In genomic region chr15:15170387-15170786, GRCm38 (mm10) we compare ENCODE assay signal across 32 mouse cellular contexts.
DNase-seq lines count a peak whose midpoint lies in the region; ATAC-seq and TF ChIP-seq lines count a peak whose summit lies in the region.
"Had no signal": no experiment of that assay in that cellular context is flagged by ENCODE, and none has a peak within 500 bp of the region (broad histone marks: within the 10 kb centered on the region; RNA-seq: fewer than 3 reads in every experiment).

No protein-coding gene starts in this region.

- no peak overlapping the region for H3K9ac ChIP-seq in forebrain, embryonic 14.5 days (ENCODE audit: low read length)
- no peak overlapping the region for H3K9ac ChIP-seq in forebrain, embryonic 12.5 days
- H3K9ac ChIP-seq in lung, embryonic 14.5 days, result no peak overlapping the region
- no peak overlapping the region for H3K9ac ChIP-seq in embryonic facial prominence, embryonic 13.5 days
- H3K9ac ChIP-seq: embryonic facial prominence, embryonic 15.5 days; hindbrain, embryonic 14.5 days; limb, embryonic 13.5 days; liver, embryonic 12.5 days; liver, postnatal 0 days; midbrain, embryonic 15.5 days had no signal

- no peak overlapping the region for H3K27ac ChIP-seq in forebrain, embryonic 14.5 days (ENCODE audit: low read depth, low read length)
- no peak overlapping the region for H3K27ac ChIP-seq in forebrain, embryonic 12.5 days
- no peak overlapping the region for H3K27ac ChIP-seq in lung, embryonic 14.5 days (ENCODE audit: low read depth)
- H3K27ac ChIP-seq in embryonic facial prominence, embryonic 13.5 days, result no peak overlapping the region
- H3K27ac ChIP-seq: embryonic facial prominence, embryonic 15.5 days; hindbrain, embryonic 14.5 days; limb, embryonic 13.5 days; liver, embryonic 12.5 days; macrophage; midbrain, embryonic 15.5 days; stomach, postnatal 0 days had no signal

- peak; percentile 70 for ATAC-seq in forebrain, embryonic 14.5 days
- no peak for ATAC-seq in forebrain, embryonic 12.5 days (ENCODE audit: low FRiP score)
- no peak for ATAC-seq in lung, embryonic 14.5 days (ENCODE audit: insufficient read depth)
- ATAC-seq in embryonic facial prominence, embryonic 13.5 days (ENCODE audit: insufficient number of reproducible peaks, insufficient read depth, low FRiP score, low TSS enrichment, low read depth), result peak; percentile 48; the same call in 1 of the 2 replicates
- ATAC-seq: activated CD4-positive, CD25-positive, alpha-beta regulatory T cell, adult 4 months; inflammation-experienced regulatory T-cells, adult 6 months; liver, embryonic 12.5 days; liver, postnatal 0 days; lung, postnatal 0 days; midbrain, embryonic 15.5 days had no signal

- H3K4me3 ChIP-seq in forebrain, embryonic 14.5 days (ENCODE audit: low read depth, low read length), result no peak overlapping the region
- no peak overlapping the region for H3K4me3 ChIP-seq in forebrain, embryonic 12.5 days (replicated peaks)
- no peak overlapping the region for H3K4me3 ChIP-seq in lung, embryonic 14.5 days (ENCODE audit: low read depth, low read length)
- H3K4me3 ChIP-seq in embryonic facial prominence, embryonic 13.5 days, result no peak overlapping the region
- H3K4me3 ChIP-seq: embryonic facial prominence, embryonic 15.5 days; limb, embryonic 13.5 days; liver, embryonic 12.5 days; midbrain, embryonic 15.5 days had no signal

- no peaks in the 10 kb centered on the region for H3K36me3 ChIP-seq in forebrain, embryonic 14.5 days (ENCODE audit: control insufficient read depth, insufficient read depth, low read length)
- no peaks in the 10 kb centered on the region for H3K36me3 ChIP-seq in forebrain, embryonic 12.5 days (replicated peaks)
- H3K36me3 ChIP-seq in lung, embryonic 14.5 days (ENCODE audit: insufficient read depth), result no peaks in the 10 kb centered on the region
- no peaks in the 10 kb centered on the region for H3K36me3 ChIP-seq in embryonic facial prominence, embryonic 13.5 days
- H3K36me3 ChIP-seq: embryonic facial prominence, embryonic 15.5 days; limb, embryonic 13.5 days; liver, embryonic 12.5 days; midbrain, embryonic 15.5 days had no signal

- H3K4me2 ChIP-seq in forebrain, embryonic 14.5 days (ENCODE audit: low read length), result no peak overlapping the region
- H3K4me2 ChIP-seq in forebrain, embryonic 12.5 days, result no peak overlapping the region
- H3K4me2 ChIP-seq in lung, embryonic 14.5 days, result no peak overlapping the region
- no peak overlapping the region for H3K4me2 ChIP-seq in embryonic facial prominence, embryonic 13.5 days
- H3K4me2 ChIP-seq: embryonic facial prominence, embryonic 15.5 days; heart, embryonic 11.5 days; hindbrain, embryonic 14.5 days; limb, embryonic 13.5 days; liver, embryonic 12.5 days; midbrain, embryonic 15.5 days had no signal

- peak; percentile 66 for DNase-seq in forebrain, embryonic 14.5 days (ENCODE audit: low spot score)
- DNase-seq in lung, embryonic 14.5 days, result peak; percentile 1
- no peak for DNase-seq in lung, postnatal 25 days (ENCODE audit: low spot score)
- DNase-seq in spleen, adult 12 weeks (ENCODE audit: low spot score), result no peak
- no peak for DNase-seq in spleen, postnatal 14 days (ENCODE audit: low spot score in 2 of 2)
- DNase-seq: adrenal gland, adult 2 months; B cell, adult 2 months; cerebellum, adult 9-11 months; gastrocnemius, postnatal 25 days; heart, adult 18-20 months; heart, postnatal 4 days; kidney, adult 11 months; kidney, postnatal 14 days; layer of hippocampus, adult 9-11 months; liver, postnatal 0 days; right cerebral cortex, postnatal 25 days; spleen, adult 18-20 months; thymus, adult 18-20 months; thymus, postnatal 25 days had no signal

- H3K9me3 ChIP-seq in forebrain, embryonic 14.5 days (replicated peaks; ENCODE audit: control insufficient read depth, low read length), result no peaks in the 10 kb centered on the region
- H3K9me3 ChIP-seq in forebrain, embryonic 12.5 days, result no peaks in the 10 kb centered on the region
- H3K9me3 ChIP-seq in lung, embryonic 14.5 days (ENCODE audit: low read depth, low read length), result no peaks in the 10 kb centered on the region
- H3K9me3 ChIP-seq in embryonic facial prominence, embryonic 13.5 days, result no peaks in the 10 kb centered on the region
- H3K9me3 ChIP-seq: embryonic facial prominence, embryonic 15.5 days; limb, embryonic 13.5 days; liver, embryonic 12.5 days; midbrain, embryonic 15.5 days had no signal

- no peaks in the 10 kb centered on the region for H3K27me3 ChIP-seq in forebrain, embryonic 14.5 days (replicated peaks; ENCODE audit: control insufficient read depth, insufficient read depth, low read length)
- H3K27me3 ChIP-seq in forebrain, embryonic 12.5 days, result no peaks in the 10 kb centered on the region
- H3K27me3 ChIP-seq in lung, embryonic 14.5 days (ENCODE audit: insufficient read depth, low read length), result no peaks in the 10 kb centered on the region
- no peaks in the 10 kb centered on the region for H3K27me3 ChIP-seq in embryonic facial prominence, embryonic 13.5 days
- H3K27me3 ChIP-seq: embryonic facial prominence, embryonic 15.5 days; limb, embryonic 13.5 days; liver, embryonic 12.5 days; midbrain, embryonic 15.5 days had no signal

- WGBS in forebrain, embryonic 14.5 days, result 65% methylated on average over 1 of the region's 1 CpGs
- 92% methylated on average over 1 of the region's 1 CpGs for WGBS in forebrain, embryonic 12.5 days
- 67% methylated on average over 1 of the region's 1 CpGs for WGBS in lung, embryonic 14.5 days
- WGBS in embryonic facial prominence, embryonic 13.5 days, result 36% methylated on average over 1 of the region's 1 CpGs

- TF ChIP-seq CTCF in lung, embryonic 14.5 days (IDR thresholded peaks at IDR 0.05; ENCODE audit: low read depth), result no peak

- H3K4me1 ChIP-seq in forebrain, embryonic 14.5 days (ENCODE audit: control insufficient read depth, insufficient read depth, low read length), result no peaks in the 10 kb centered on the region
- H3K4me1 ChIP-seq in forebrain, embryonic 12.5 days, result no peaks in the 10 kb centered on the region
- no peaks in the 10 kb centered on the region for H3K4me1 ChIP-seq in lung, embryonic 14.5 days (ENCODE audit: insufficient read depth)
- H3K4me1 ChIP-seq in embryonic facial prominence, embryonic 13.5 days, result no peaks in the 10 kb centered on the region
- H3K4me1 ChIP-seq: embryonic facial prominence, embryonic 15.5 days; limb, embryonic 13.5 days; liver, embryonic 12.5 days; midbrain, embryonic 15.5 days had no signal

Comparison
In these comparisons a context has a peak if more than half of its experiments do, and no peak if none do; other contexts are left out.
1. ATAC-seq: peak in forebrain, embryonic 14.5 days (single experiment) and embryonic facial prominence, embryonic 13.5 days (single experiment); none in forebrain, embryonic 12.5 days (single experiment) and lung, embryonic 14.5 days (single experiment).
2. DNase-seq: peak in forebrain, embryonic 14.5 days (single experiment) and lung, embryonic 14.5 days (single experiment); none in lung, postnatal 25 days (single experiment), spleen, adult 12 weeks (single experiment) and spleen, postnatal 14 days (0 of 2).